Mouse (Mus musculus) megakaryocyte progenitor cell, adult 5-6 weeks (primary cell): ENCODE measurements around the gene Lcn5. TPM values are rescaled to one million over a fixed set of nuclear protein-coding genes. Genes with fewer than 3 reads are reported as not detected.
"Not testable (repeated sequence)": the region's sequence is repeated elsewhere in the genome, so short reads cannot be mapped to it uniquely, and the experiment has no call there.

Experiments
- ATAC-seq: replicated peaks from 2 replicates; pipeline ENCODE4 v1.8.0; 2016; ENCODE audit warnings: mild to moderate bottlenecking, moderate TSS enrichment, inconsistent platforms; ENCODE audit not compliant: poor library complexity
- total RNA-seq, 2 experiments: library from RNA; stranded (forward) in 1 of 2; stranded (reverse) in 1 of 2; fragments of 157-497, 149-512 nt in 1 of 2; fragments of 200-1000 nt in 1 of 2; gene quantifications; 2 replicates each; pipeline versions ENCODE4 v1.2.3 to v1.2.4; 2015 to 2017

The Lcn5 gene
- total RNA-seq, 2 experiments from 2014 or later = not detected

GRCm38 (mm10) chr2:25676486-25676885 is 18.7 kb downstream of the Lcn5 start, which contains the start of gene Lcn6:
Gene Lcn6 (plus strand): TSS chr2:25676786.
- ATAC-seq = no peak

DNA sequence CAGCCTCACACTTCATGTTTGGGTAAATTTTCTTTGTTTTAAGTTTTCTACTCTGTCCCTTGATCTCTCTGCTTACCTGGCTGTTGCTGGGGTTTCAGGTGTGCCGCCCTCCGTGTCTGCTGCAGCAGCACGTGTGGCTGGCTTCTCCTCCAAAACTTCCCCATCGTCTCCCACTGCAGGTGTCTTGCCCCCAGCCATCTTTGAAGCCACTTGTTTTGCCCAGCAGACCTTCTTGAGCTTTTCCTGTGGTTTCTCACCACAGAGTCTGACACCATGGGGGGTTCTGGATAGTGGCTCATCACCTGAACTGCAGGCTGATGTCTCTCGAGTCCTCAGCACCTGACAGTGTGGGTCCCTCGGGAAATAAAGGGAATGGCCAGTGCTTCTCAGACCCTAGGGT is 21.8 kb downstream of the Lcn5 start:
- ATAC-seq = no peak

DNA sequence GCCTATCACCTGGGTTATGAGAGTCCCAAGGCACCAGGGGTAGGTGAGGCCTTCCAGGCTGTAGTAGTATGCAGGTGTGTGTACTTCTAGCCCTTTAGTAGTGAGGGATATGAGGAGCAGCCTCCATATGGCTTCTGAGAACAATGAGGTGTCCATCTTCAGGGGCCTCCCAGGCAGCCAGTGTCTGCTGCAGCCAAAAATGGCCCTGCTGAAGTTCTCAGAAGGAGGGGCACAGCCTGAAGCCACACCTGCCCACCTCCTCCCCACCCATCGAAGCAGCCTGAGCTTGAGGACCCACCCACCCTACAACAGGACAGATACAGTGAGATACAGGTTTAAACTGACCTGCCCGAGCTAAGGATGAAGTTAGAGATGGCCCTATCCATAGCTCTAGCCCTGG is 24.7 kb downstream of the Lcn5 start, which contains the start of gene Lcn10:
Lcn10 (plus strand) TSS at position 301 of the 400 bp plus-strand sequence.
- no peak for ATAC-seq

DNA sequence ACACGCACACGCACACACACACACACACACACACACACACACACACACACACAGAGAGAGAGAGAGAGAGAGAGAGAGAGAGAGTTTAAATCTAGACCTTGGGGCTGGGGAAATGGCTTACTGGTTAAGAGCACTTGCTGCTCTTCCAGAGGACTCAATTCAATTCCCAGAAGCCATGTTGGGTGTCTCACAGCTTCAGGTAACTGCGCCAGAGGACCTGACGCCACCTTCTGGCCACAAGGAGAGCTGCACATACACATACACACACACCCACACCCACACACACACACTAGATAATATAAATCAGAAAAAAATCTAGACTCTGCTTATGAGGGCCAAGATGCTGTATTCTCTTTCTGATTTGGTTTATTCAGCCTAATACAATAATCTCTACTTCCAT is 29.2 kb downstream of the Lcn5 start:
- ATAC-seq = no peak

- peak; percentile 69 for ATAC-seq
Measured at GRCm38 (mm10) chr2:25694605-25695004, 36.9 kb downstream of the Lcn5 start.

- no peak for ATAC-seq
Measured at GRCm38 (mm10) chr2:25696951-25697350, 39.2 kb downstream of the Lcn5 start.

DNA sequence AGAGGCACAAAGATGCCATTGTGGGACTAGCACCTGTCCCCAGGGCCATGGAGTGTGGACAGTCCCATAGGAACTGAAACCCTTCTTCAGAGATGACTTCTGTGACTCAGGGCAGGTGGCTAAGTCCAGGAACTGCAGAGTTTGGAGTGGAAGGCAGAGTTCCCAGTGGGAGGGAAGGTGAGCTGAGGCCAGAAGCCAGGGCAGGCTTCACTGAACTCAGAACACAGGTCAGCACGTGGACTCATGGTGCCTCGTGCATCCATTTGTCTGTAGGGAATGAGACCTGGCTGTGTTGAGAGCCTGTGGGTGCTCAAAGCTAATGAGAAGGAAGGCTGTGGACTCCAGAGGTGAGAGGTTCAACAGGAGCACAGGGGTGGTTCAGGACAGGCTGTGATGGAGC is 40.9 kb downstream of the Lcn5 start:
- ATAC-seq = no peak

GRCm38 (mm10) chr2:25699743-25700142 is 42.0 kb downstream of the Lcn5 start, which contains the start of gene Obp2a:
Gene Obp2a (plus strand): TSS chr2:25700043.
- not testable (repeated sequence) for ATAC-seq

DNA sequence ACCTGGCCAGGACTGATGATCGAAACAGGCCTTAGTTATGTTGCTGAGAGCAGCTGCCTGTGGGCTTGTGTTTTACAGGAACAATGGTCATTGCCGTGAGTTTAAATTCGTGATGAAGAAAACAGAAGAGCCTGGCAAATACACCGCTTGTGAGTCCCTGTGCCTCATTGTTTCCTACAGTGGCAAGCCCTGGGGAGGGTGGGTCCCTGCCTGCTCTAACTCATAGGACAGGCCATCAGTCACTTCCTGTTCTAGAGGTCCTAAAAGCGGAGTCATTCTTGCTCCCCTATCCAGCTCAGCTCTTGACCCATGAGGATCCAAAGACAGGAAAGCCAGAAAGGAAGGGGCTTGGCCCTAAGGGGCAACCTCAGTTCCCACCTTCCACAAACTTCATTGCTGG is 43.2 kb downstream of the Lcn5 start:
- no peak for ATAC-seq

GRCm38 (mm10) chr2:25703706-25704105 is 46.0 kb downstream of the Lcn5 start:
- no peak for ATAC-seq

DNA sequence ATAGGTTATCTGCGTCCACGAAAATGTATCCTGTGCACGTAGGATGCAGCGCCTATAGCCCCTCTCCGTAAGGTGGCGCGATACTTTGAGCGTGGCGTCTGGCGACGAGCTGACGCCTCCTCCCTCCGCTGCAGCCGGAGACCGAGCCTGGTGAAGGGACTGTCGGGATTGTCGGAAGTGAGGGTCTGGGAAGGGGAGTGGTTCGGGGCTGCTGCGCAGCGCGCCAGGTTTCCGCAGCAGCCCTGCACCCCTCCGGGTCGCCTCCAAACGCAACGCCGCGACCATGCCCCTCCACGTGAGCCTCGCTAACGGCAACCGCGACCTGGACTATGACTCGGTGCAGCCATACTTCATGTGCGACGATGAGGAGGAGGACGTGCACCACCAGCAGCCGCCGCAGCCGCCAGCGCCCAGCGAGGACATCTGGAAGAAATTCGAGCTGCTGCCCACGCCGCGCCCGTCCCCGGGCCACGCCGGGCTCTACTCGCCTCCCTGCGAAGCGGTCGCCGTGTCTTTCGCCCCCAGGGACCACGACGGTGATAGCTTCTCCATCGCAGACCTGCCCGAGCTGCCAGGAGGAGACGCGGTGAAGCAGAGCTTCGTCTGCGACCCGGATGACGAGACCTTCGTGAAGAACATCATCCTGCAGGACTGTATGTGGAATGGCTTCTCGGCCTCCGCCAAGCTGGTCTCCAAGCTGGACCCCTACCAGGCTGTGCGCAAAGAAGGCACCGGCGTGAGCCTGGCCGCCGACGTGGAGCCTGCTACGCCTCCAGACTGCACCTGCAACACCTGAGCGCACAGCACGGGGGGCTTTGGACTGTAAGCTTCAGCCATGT is 49.1 kb downstream of the Lcn5 start, which contains the start of gene Bmyc:
Bmyc (plus strand) TSS at position 97 of the 839 bp plus-strand sequence.
- ATAC-seq = peak; percentile 96

GRCm38 (mm10) chr2:25708121-25708520 is 50.4 kb downstream of the Lcn5 start:
- peak; percentile 62 for ATAC-seq

DNA sequence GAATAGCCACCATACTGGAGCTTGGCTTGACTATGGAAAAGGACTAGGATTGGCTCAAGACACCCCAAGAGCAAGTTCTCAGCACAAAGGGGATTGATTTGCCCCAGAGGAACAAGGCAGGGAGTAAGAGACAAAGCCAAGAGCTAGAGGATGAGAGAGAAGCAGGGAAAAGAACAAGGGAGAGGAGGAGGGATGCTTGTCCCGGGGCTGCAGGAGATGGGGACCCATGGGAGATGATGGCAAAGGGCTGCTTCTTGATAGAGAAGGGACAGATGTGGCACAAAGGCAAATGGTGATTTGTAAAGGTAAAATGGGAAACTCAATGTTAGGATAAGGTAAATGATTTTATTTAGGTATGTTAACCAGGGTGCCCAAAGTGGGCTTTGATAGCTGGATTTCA is 51.3 kb downstream of the Lcn5 start:
- not testable (repeated sequence) for ATAC-seq

DNA sequence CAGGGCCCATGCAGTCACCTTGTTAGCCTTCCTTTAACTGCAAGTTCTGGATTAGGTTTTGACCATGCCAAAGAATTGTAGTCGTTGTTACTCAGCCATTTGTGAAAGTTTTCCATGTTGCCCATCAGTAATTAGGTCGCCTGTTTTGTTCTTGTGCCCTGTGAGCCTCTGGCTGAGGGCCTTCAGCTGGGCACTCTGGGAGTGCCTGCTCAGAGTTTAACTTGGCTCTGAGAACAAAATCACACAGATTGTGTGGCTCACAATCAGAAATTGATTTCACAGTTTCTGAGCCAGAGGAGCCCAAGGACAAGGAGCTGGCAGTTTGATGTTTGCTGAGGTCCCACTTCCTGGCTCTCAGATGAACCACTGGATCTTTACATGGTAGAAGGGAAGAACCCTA is 52.0 kb downstream of the Lcn5 start:
- ATAC-seq = not testable (repeated sequence)

Other genes with a start within 250 kb of the Lcn5 start
- 11.1 and 12.5 TPM in 2 replicates for gene Fut7, start 234.7 kb upstream of the Lcn5 start, total RNA-seq (2015)
- 21.4 and 24.2 TPM in 2 replicates for gene Fut7, start 234.7 kb upstream of the Lcn5 start, total RNA-seq (2017)
- 66.7 and 70.5 TPM in 2 replicates for gene Abca2, start 229.2 kb upstream of the Lcn5 start, total RNA-seq (2015)
- 26.9 and 29.5 TPM in 2 replicates for gene Abca2, start 229.2 kb upstream of the Lcn5 start, total RNA-seq (2017)
- not detected in 2 replicates for gene Clic3, start 201.1 kb upstream of the Lcn5 start, total RNA-seq (2015)
- 0.27 TPM in 1 of 2 replicates, not detected in the other for gene Clic3, start 201.1 kb upstream of the Lcn5 start, total RNA-seq (2017)
- 32.8 and 40.9 TPM in 2 replicates for gene Paxx, start 196.9 kb upstream of the Lcn5 start, total RNA-seq (2015)
- gene Paxx, start 196.9 kb upstream of the Lcn5 start, total RNA-seq (2017) = 15.3 and 21.3 TPM in 2 replicates
- 0.42 TPM in 1 of 2 replicates, not detected in the other for gene Ptgds, start 187.9 kb upstream of the Lcn5 start, total RNA-seq (2015)
- gene Ptgds, start 187.9 kb upstream of the Lcn5 start, total RNA-seq (2017) = not detected in 2 replicates
- 0.27 TPM in 1 of 2 replicates, not detected in the other for gene Lcn12, start 164.0 kb upstream of the Lcn5 start, total RNA-seq (2015)
- gene Lcn12, start 164.0 kb upstream of the Lcn5 start, total RNA-seq (2017) = not detected in 2 replicates
- 27.1 and 27.6 TPM in 2 replicates for gene Fbxw5, start 157.2 kb upstream of the Lcn5 start, total RNA-seq (2015)
- 25.1 and 27.4 TPM in 2 replicates for gene Fbxw5, start 157.2 kb upstream of the Lcn5 start, total RNA-seq (2017)
- 2.6 and 5.6 TPM in 2 replicates for gene C8g, start 156.2 kb upstream of the Lcn5 start, total RNA-seq (2015)
- gene C8g, start 156.2 kb upstream of the Lcn5 start, total RNA-seq (2017) = 0.81 and 3.8 TPM in 2 replicates
- 9.7 and 10.8 TPM in 2 replicates for gene Traf2, start 111.0 kb upstream of the Lcn5 start, total RNA-seq (2015)
- gene Traf2, start 111.0 kb upstream of the Lcn5 start, total RNA-seq (2017) = 13.7 and 14.2 TPM in 2 replicates
- gene Edf1, start 100.1 kb upstream of the Lcn5 start, total RNA-seq (2015) = 141 and 144 TPM in 2 replicates
- gene Edf1, start 100.1 kb upstream of the Lcn5 start, total RNA-seq (2017) = 95.5 and 128 TPM in 2 replicates
- 0.42 and 0.86 TPM in 2 replicates for gene Mamdc4, start 83.1 kb upstream of the Lcn5 start, total RNA-seq (2015)
- gene Mamdc4, start 83.1 kb upstream of the Lcn5 start, total RNA-seq (2017) = 0.12 and 9.3 TPM in 2 replicates
- gene Phpt1, start 82.7 kb upstream of the Lcn5 start, total RNA-seq (2015) = 48.1 and 56.5 TPM in 2 replicates
- 29.6 and 35.4 TPM in 2 replicates for gene Phpt1, start 82.7 kb upstream of the Lcn5 start, total RNA-seq (2017)
- gene Ajm1, start 76.2 kb upstream of the Lcn5 start, total RNA-seq (2015) = not detected in 2 replicates
- 0.10 TPM in 1 of 2 replicates, not detected in the other for gene Ajm1, start 76.2 kb upstream of the Lcn5 start, total RNA-seq (2017)
- 37.4 and 49.5 TPM in 2 replicates for gene Rabl6, start 49.4 kb upstream of the Lcn5 start, total RNA-seq (2015)
- gene Rabl6, start 49.4 kb upstream of the Lcn5 start, total RNA-seq (2017) = 54.9 and 86.7 TPM in 2 replicates
- gene Ccdc183, start 40.3 kb upstream of the Lcn5 start, total RNA-seq (2015) = not detected in 2 replicates
- not detected in 2 replicates for gene Ccdc183, start 40.3 kb upstream of the Lcn5 start, total RNA-seq (2017)
- gene Tmem141, start 35.9 kb upstream of the Lcn5 start, total RNA-seq (2015) = 9.9 and 17.4 TPM in 2 replicates
- gene Tmem141, start 35.9 kb upstream of the Lcn5 start, total RNA-seq (2017) = 18.1 and 18.6 TPM in 2 replicates
- gene Fcna, start 29.9 kb upstream of the Lcn5 start, total RNA-seq (2015) = 0.68 and 1.4 TPM in 2 replicates
- 0.50 and 1.7 TPM in 2 replicates for gene Fcna, start 29.9 kb upstream of the Lcn5 start, total RNA-seq (2017)
- gene Lcn8, start 4.8 kb upstream of the Lcn5 start, total RNA-seq (2015) = not detected in 2 replicates
- not detected in 2 replicates for gene Lcn8, start 4.8 kb upstream of the Lcn5 start, total RNA-seq (2017)
- gene Lcn6, start 18.8 kb downstream of the Lcn5 start, total RNA-seq (2015) = not detected in 2 replicates
- not detected in 2 replicates for gene Lcn6, start 18.8 kb downstream of the Lcn5 start, total RNA-seq (2017)
- gene Lcn10, start 24.8 kb downstream of the Lcn5 start, total RNA-seq (2015) = not detected in 2 replicates
- gene Lcn10, start 24.8 kb downstream of the Lcn5 start, total RNA-seq (2017) = not detected in 2 replicates
- gene Obp2a, start 42.1 kb downstream of the Lcn5 start, total RNA-seq (2015) = not detected in 2 replicates
- not detected in 2 replicates for gene Obp2a, start 42.1 kb downstream of the Lcn5 start, total RNA-seq (2017)
- gene Bmyc, start 48.8 kb downstream of the Lcn5 start, total RNA-seq (2015) = 16.0 and 19.1 TPM in 2 replicates
- gene Bmyc, start 48.8 kb downstream of the Lcn5 start, total RNA-seq (2017) = 6.5 and 8.6 TPM in 2 replicates
- not detected in 2 replicates for gene Obp2b, start 79.1 kb downstream of the Lcn5 start, total RNA-seq (2015)
- not detected in 2 replicates for gene Obp2b, start 79.1 kb downstream of the Lcn5 start, total RNA-seq (2017)
- not detected in 2 replicates for gene Lcn3, start 107.6 kb downstream of the Lcn5 start, total RNA-seq (2015)
- not detected in 2 replicates for gene Lcn3, start 107.6 kb downstream of the Lcn5 start, total RNA-seq (2017)
- not detected in 2 replicates for gene Lcn11, start 119.1 kb downstream of the Lcn5 start, total RNA-seq (2015)
- gene Lcn11, start 119.1 kb downstream of the Lcn5 start, total RNA-seq (2017) = not detected in 2 replicates
- not detected in 2 replicates for gene Gm13539, start 124.3 kb downstream of the Lcn5 start, total RNA-seq (2015)
- gene Gm13539, start 124.3 kb downstream of the Lcn5 start, total RNA-seq (2017) = not detected in 2 replicates
- not detected in 2 replicates for gene Glt6d1, start 157.9 kb downstream of the Lcn5 start, total RNA-seq (2015)
- not detected in 2 replicates for gene Glt6d1, start 157.9 kb downstream of the Lcn5 start, total RNA-seq (2017)
- not detected in 2 replicates for gene Lcn9, start 165.2 kb downstream of the Lcn5 start, total RNA-seq (2015)
- not detected in 2 replicates for gene Lcn9, start 165.2 kb downstream of the Lcn5 start, total RNA-seq (2017)
- not detected in 2 replicates for gene Sohlh1, start 189.3 kb downstream of the Lcn5 start, total RNA-seq (2015)
- not detected in 2 replicates for gene Sohlh1, start 189.3 kb downstream of the Lcn5 start, total RNA-seq (2017)
- gene Kcnt1, start 205.8 kb downstream of the Lcn5 start, total RNA-seq (2015) = not detected in 2 replicates
- not detected in 2 replicates for gene Kcnt1, start 205.8 kb downstream of the Lcn5 start, total RNA-seq (2017)